Mouse (Mus musculus) cerebellum, adult 2 months (tissue): ENCODE data around the gene Lrrk2. TPM values are rescaled to one million over a fixed set of nuclear protein-coding genes. Genes with fewer than 3 reads are reported as not detected.
"Not testable (repeated sequence)": the region's sequence is repeated elsewhere in the genome, so short reads cannot be mapped to it uniquely, and the experiment has no call there.

Experiments used
- DNase-seq, 2 experiments: peaks; one replicate each; pipeline ENCODE4 v3.0.0; 2021
- H3K27ac ChIP-seq: fragments of 200-500 bp; 2 replicates; pipeline ENCODE4 v1.5.1; 2012; ENCODE audit warnings: low read length, control low read depth, inconsistent platforms; ENCODE audit not compliant: insufficient read depth
- H3K27me3 ChIP-seq: fragments of 200-500 bp; 2 replicates; pipeline ENCODE4 v1.6.1; 2012; ENCODE audit warnings: inconsistent platforms, mild to moderate bottlenecking, low read length, moderate library complexity; ENCODE audit not compliant: control insufficient read depth, insufficient read depth
- H3K4me1 ChIP-seq: fragments of 200-500 bp; 2 replicates; pipeline ENCODE4 v1.6.1; 2011; ENCODE audit warnings: low read length; ENCODE audit not compliant: control insufficient read depth, insufficient read depth
- H3K4me3 ChIP-seq: fragments of 200-500 bp; replicated peaks from 2 replicates; pipeline ENCODE3; 2011; ENCODE audit warnings: mild to moderate bottlenecking, low read depth, low read length, control low read depth; ENCODE audit not compliant: insufficient read depth
- CTCF ChIP-seq: fragments of 200-500 bp; IDR thresholded peaks from 2 replicates; pipeline ENCODE4 v1.5.1; 2011; ENCODE audit warnings: low read depth, mild to moderate bottlenecking, control low read depth, low read length, moderate library complexity, borderline replicate concordance; ENCODE audit not compliant: insufficient read depth
- POLR2A ChIP-seq: fragments of 200-500 bp; IDR thresholded peaks from 2 replicates; pipeline ENCODE4 v1.6.1; 2011; ENCODE audit warnings: low read length, control low read depth, borderline replicate concordance; ENCODE audit not compliant: insufficient read depth
- WGBS: fragments of 180-500 bp; shearing (Covaris S2); methylation state at CpG from one replicate; pipeline ENCODE4 v1.1.7; 2018; 5-methylcytosine and 5-hydroxymethylcytosine counted together
- polyA plus RNA-seq: library from polyadenylated mRNA; depleted of rRNA; stranded (reverse); fragments of >200 nt; gene quantifications from 2 replicates; pipeline ENCODE4 v1.2.3, GENCODE M21; 2012; rRNA removed

Lrrk2 gene
- polyA plus RNA-seq, 1 experiment: 14.2 TPM

- Histone ChIP-seq H3K4me3 (no peak overlapping the region), H3K27ac (no peak overlapping the region), H3K4me1 (no peaks in the 10 kb centered on the region), H3K27me3 (no peaks in the 10 kb centered on the region)
- TF ChIP-seq POLR2A (no peak), CTCF (peak; percentile 70)
- whole genome bisulfite sequencing: 25% methylated on average over 6 of the region's 6 CpGs
- peak; percentile 17 to 32 for DNase-seq
Measured at GRCm38 (mm10) chr15:91781172-91781571, 108.2 kb downstream of the Lrrk2 start.

GRCm38 (mm10) chr15:91788338-91788737 lies 115.4 kb downstream of the Lrrk2 start:
- TF ChIP-seq CTCF (no peak), POLR2A (no peak)
- no peaks in the 10 kb centered on the region for H3K27me3 ChIP-seq
- no peak overlapping the region for H3K27ac ChIP-seq
- H3K4me3 ChIP-seq: no peak overlapping the region
- DNase-seq: no peak
- H3K4me1 ChIP-seq: no peaks in the 10 kb centered on the region
- WGBS: 93% methylated on average over 11 of the region's 11 CpGs

GRCm38 (mm10) chr15:91806463-91806862 lies 133.5 kb downstream of the Lrrk2 start:
- no peaks in the 10 kb centered on the region for H3K4me1 ChIP-seq
- 67% methylated on average over 4 of the region's 4 CpGs for WGBS
- no peak for TF ChIP-seq CTCF
- no peak for TF ChIP-seq POLR2A
- H3K27ac ChIP-seq: no peak overlapping the region
- H3K4me3 ChIP-seq: no peak overlapping the region
- DNase-seq: no peak
- no peaks in the 10 kb centered on the region for H3K27me3 ChIP-seq

- H3K27me3 ChIP-seq: no peaks in the 10 kb centered on the region
- H3K4me1 ChIP-seq: no peaks in the 10 kb centered on the region
- WGBS: 67% methylated on average over 6 of the region's 6 CpGs
- H3K27ac ChIP-seq: no peak overlapping the region
- no peak for DNase-seq
- H3K4me3 ChIP-seq: no peak overlapping the region
- no peak for TF ChIP-seq POLR2A
- no peak for TF ChIP-seq CTCF
Measured at GRCm38 (mm10) chr15:91835319-91835718, 162.3 kb downstream of the Lrrk2 start.

- DNase-seq: no peak
- 94% methylated on average over 7 of the region's 7 CpGs for WGBS
- no peak within 1 kb of the TSS for H3K27ac ChIP-seq
Measured at GRCm38 (mm10) chr15:91837965-91838364, 165.0 kb downstream of the Lrrk2 start, which contains the start of gene Smgc. Gene Smgc, plus strand, starts transcription at chr15:91838265.

GRCm38 (mm10) chr15:91864130-91864529 lies 191.2 kb downstream of the Lrrk2 start:
- DNase-seq, H3K27ac ChIP-seq, H3K4me3 ChIP-seq, H3K4me1 ChIP-seq, H3K27me3 ChIP-seq: not testable (repeated sequence)
- 42% methylated on average over 5 of the region's 5 CpGs for WGBS

More at GRCm38 (mm10) chr15:91837965-91838364, 165.0 kb downstream of the Lrrk2 start, which contains the start of gene Smgc:
- Histone ChIP-seq H3K4me1 (no peaks in the 10 kb centered on the region), H3K4me3 (no peak within 1 kb of the TSS), H3K27me3 (no peaks in the 10 kb centered on the region)
- no peak for TF ChIP-seq CTCF
- TF ChIP-seq POLR2A: no peak

Other genes with a start within 250 kb of the Lrrk2 start
- 18.2 and 19.9 TPM in 2 replicates for gene Slc2a13, start 99.9 kb upstream of the Lrrk2 start, polyA plus RNA-seq
- not detected in 2 replicates for gene Smgc, start 165.1 kb downstream of the Lrrk2 start, polyA plus RNA-seq